In genomic region chr6:85253994-85254541, GRCm38 (mm10) we compare ENCODE assay signal across 9 mouse cellular contexts.
A peak's percentile ranks its signal among the peaks of the same experiment; 100 is the strongest.
DNase-seq lines count a peak whose midpoint lies in the region; ATAC-seq and TF ChIP-seq lines count a peak whose summit lies in the region.
"Had no signal": no experiment of that assay in that cellular context is flagged by ENCODE, and none has a peak within 500 bp of the region (broad histone marks: within the 10 kb centered on the region; RNA-seq: fewer than 3 reads in every experiment).

No protein-coding gene starts in this region.

- no peak overlapping the region for H3K4me2 ChIP-seq in kidney, embryonic 15.5 days
- no peak overlapping the region for H3K4me2 ChIP-seq in midbrain, embryonic 16.5 days (ENCODE audit: low read length)
- no peak overlapping the region for H3K4me2 ChIP-seq in forebrain, postnatal 0 days (ENCODE audit: low read depth)
- H3K4me2 ChIP-seq: limb, embryonic 15.5 days had no signal

- H3K4me1 ChIP-seq in kidney, embryonic 15.5 days = peaks cover 26% of the 10 kb centered on the region
- H3K4me1 ChIP-seq in midbrain, embryonic 16.5 days (ENCODE audit: control insufficient read depth, insufficient read depth, low read length) = 0 out of 2 replicates have a peak, but pooled peaks cover 1% of the 10 kb centered on the region
- no peaks in the 10 kb centered on the region for H3K4me1 ChIP-seq in forebrain, postnatal 0 days (ENCODE audit: insufficient read depth)

- no peaks in the 10 kb centered on the region for H3K9me3 ChIP-seq in kidney, embryonic 15.5 days (replicated peaks)
- no peaks in the 10 kb centered on the region for H3K9me3 ChIP-seq in midbrain, embryonic 16.5 days (replicated peaks; ENCODE audit: control insufficient read depth, low read length, poor library complexity, severe bottlenecking)
- no peaks in the 10 kb centered on the region for H3K9me3 ChIP-seq in forebrain, postnatal 0 days (ENCODE audit: low read length)
- H3K9me3 ChIP-seq: limb, embryonic 15.5 days had no signal

- intact Hi-C loops in heart, postnatal 25 days (cut with DNase I) = no loop called here

- H3K4me3 ChIP-seq in kidney, embryonic 15.5 days (replicated peaks) = no peak overlapping the region
- H3K4me3 ChIP-seq in midbrain, embryonic 16.5 days (ENCODE audit: low read depth, low read length) = no peak overlapping the region
- no peak overlapping the region for H3K4me3 ChIP-seq in forebrain, postnatal 0 days (ENCODE audit: low read depth, low read length)
- H3K4me3 ChIP-seq: limb, embryonic 15.5 days had no signal

- no peaks in the 10 kb centered on the region for H3K36me3 ChIP-seq in kidney, embryonic 15.5 days
- H3K36me3 ChIP-seq in midbrain, embryonic 16.5 days (ENCODE audit: control insufficient read depth, insufficient read depth, low read length) = no peaks in the 10 kb centered on the region
- H3K36me3 ChIP-seq in forebrain, postnatal 0 days (ENCODE audit: insufficient read depth) = no peaks in the 10 kb centered on the region
- H3K36me3 ChIP-seq: limb, embryonic 15.5 days had no signal

- H3K27me3 ChIP-seq in kidney, embryonic 15.5 days = no peaks in the 10 kb centered on the region
- no peaks in the 10 kb centered on the region for H3K27me3 ChIP-seq in midbrain, embryonic 16.5 days (ENCODE audit: control insufficient read depth, insufficient read depth, low read depth, low read length)
- no peaks in the 10 kb centered on the region for H3K27me3 ChIP-seq in forebrain, postnatal 0 days (ENCODE audit: insufficient read depth, low read length)
- H3K27me3 ChIP-seq: limb, embryonic 15.5 days had no signal

- peak; percentile 79 for ATAC-seq in kidney, embryonic 15.5 days (replicated peaks; ENCODE audit: low FRiP score)
- peak; percentile 39; the same call in 1 of the 2 replicates for ATAC-seq in midbrain, embryonic 16.5 days
- no peak for ATAC-seq in forebrain, postnatal 0 days

- TF ChIP-seq CTCF in forebrain, postnatal 0 days (IDR thresholded peaks at IDR 0.05; ENCODE audit: low read depth) = no peak

- peak overlapping the region; percentile 86 for H3K27ac ChIP-seq in kidney, embryonic 15.5 days
- H3K27ac ChIP-seq in midbrain, embryonic 16.5 days (ENCODE audit: low read length) = no peak overlapping the region
- H3K27ac ChIP-seq in forebrain, postnatal 0 days (ENCODE audit: low read depth, low read length) = no peak overlapping the region
- H3K27ac ChIP-seq: limb, embryonic 15.5 days had no signal

- 44% methylated on average over 7 of the region's 7 CpGs for WGBS in kidney, embryonic 15.5 days
- 56% methylated on average over 7 of the region's 7 CpGs for WGBS in midbrain, embryonic 16.5 days
- WGBS in forebrain, postnatal 0 days = 52% methylated on average over 7 of the region's 7 CpGs

- DNase-seq in heart, adult 11 months = peak; percentile 95
- no peak for DNase-seq in heart, postnatal 25 days (ENCODE audit: low spot score)
- peak; percentile 53 to 69 for DNase-seq in heart, adult 9 months (ENCODE audit: low spot score in 2 of 2)
- no peak for DNase-seq in forebrain, postnatal 0 days
- DNase-seq in urinary bladder, postnatal 14 days (ENCODE audit: low spot score) = no peak
- DNase-seq in urinary bladder, adult 2 months (ENCODE audit: low spot score) = no peak

- no peak overlapping the region for H3K9ac ChIP-seq in kidney, embryonic 15.5 days
- H3K9ac ChIP-seq in midbrain, embryonic 16.5 days (ENCODE audit: low read depth, low read length) = no peak overlapping the region
- H3K9ac ChIP-seq in forebrain, postnatal 0 days = no peak overlapping the region
- H3K9ac ChIP-seq: limb, embryonic 15.5 days had no signal

Comparison
In these comparisons a context has a peak if more than half of its experiments do, and no peak if none do; other contexts are left out.
1. DNase-seq: peak in heart, adult 11 months (single experiment) and heart, adult 9 months (2 of 2); none in heart, postnatal 25 days (single experiment), forebrain, postnatal 0 days (single experiment), urinary bladder, postnatal 14 days (single experiment) and urinary bladder, adult 2 months (single experiment).